Mouse (Mus musculus) embryonic facial prominence, embryonic 14.5 days (tissue): Measurements from ENCODE around the gene Elovl2. TPM values are rescaled to one million over a fixed set of nuclear protein-coding genes. Genes with fewer than 3 reads are reported as not detected.
A peak's percentile ranks its signal among the peaks of the same experiment; 100 is the strongest.
"Not testable (repeated sequence)": the region's sequence is repeated elsewhere in the genome, so short reads cannot be mapped to it uniquely, and the experiment has no call there.

Experiments
- ATAC-seq: fragments of 200-750 bp; cut with Nextera tagmentation; 2 replicates; pipeline ENCODE4 v1.8.0; 2017; ENCODE audit warnings: low read depth, moderate number of reproducible peaks, moderate TSS enrichment
- DNase-seq: peaks from one replicate; pipeline ENCODE4 v3.0.0-alpha.2; 2015; ENCODE audit warnings: low spot score
- H3K27ac ChIP-seq: fragments of 300-500 bp; sonication (generic); replicated peaks from 2 replicates; pipeline ENCODE4 v1.5.1; 2014; ENCODE audit warnings: low read depth, mild to moderate bottlenecking, low read length, moderate library complexity
- H3K27me3 ChIP-seq: fragments of 300-500 bp; sonication (generic); replicated peaks from 2 replicates; pipeline ENCODE4 v1.6.1; 2014; ENCODE audit warnings: low read length; ENCODE audit not compliant: control insufficient read depth, insufficient read depth
- H3K36me3 ChIP-seq: fragments of 300-500 bp; sonication (generic); 2 replicates; pipeline ENCODE4 v1.6.1; 2014; ENCODE audit warnings: low read length, mixed read lengths; ENCODE audit not compliant: control insufficient read depth, insufficient read depth
- H3K4me1 ChIP-seq: fragments of 300-500 bp; sonication (generic); 2 replicates; pipeline ENCODE4 v1.6.1; 2014; ENCODE audit warnings: antibody characterized with exemption, low read length; ENCODE audit not compliant: control insufficient read depth, insufficient read depth
- H3K4me2 ChIP-seq: fragments of 300-500 bp; sonication (generic); 2 replicates; pipeline ENCODE4 v1.6.1; 2014; ENCODE audit warnings: low read depth, mild to moderate bottlenecking, low read length, moderate library complexity, mixed read lengths
- H3K4me3 ChIP-seq: fragments of 300-500 bp; sonication (generic); 2 replicates; pipeline ENCODE4 v1.5.1; 2014; ENCODE audit warnings: low read depth, mild to moderate bottlenecking, low read length
- H3K9ac ChIP-seq: fragments of 300-500 bp; sonication (generic); 2 replicates; pipeline ENCODE4 v1.6.1; 2014; ENCODE audit warnings: low read depth, mild to moderate bottlenecking, low read length, moderate library complexity, mixed read lengths
- H3K9me3 ChIP-seq: fragments of 300-500 bp; sonication (generic); 2 replicates; pipeline ENCODE4 v1.6.1; 2016; ENCODE audit warnings: low read length; ENCODE audit not compliant: control insufficient read depth
- WGBS: fragments of 180-500 bp; shearing (Covaris S2); extraction: QIAGEN DNeasy Blood & Tissue Kit; methylation state at CpG from one replicate; pipeline ENCODE4 v1.1.7; 2014; 5-methylcytosine and 5-hydroxymethylcytosine counted together
- polyA plus RNA-seq: library from polyadenylated mRNA; unstranded; fragments of >200 nt; fragmentation: Nextera tagmentation; extraction: Ambion mirVana; gene quantifications from 2 replicates; pipeline ENCODE4 v1.2.1, GENCODE M21; 2014

Elovl2 gene
- 2.8 and 4.0 TPM in 2 replicates for polyA plus RNA-seq

DNA sequence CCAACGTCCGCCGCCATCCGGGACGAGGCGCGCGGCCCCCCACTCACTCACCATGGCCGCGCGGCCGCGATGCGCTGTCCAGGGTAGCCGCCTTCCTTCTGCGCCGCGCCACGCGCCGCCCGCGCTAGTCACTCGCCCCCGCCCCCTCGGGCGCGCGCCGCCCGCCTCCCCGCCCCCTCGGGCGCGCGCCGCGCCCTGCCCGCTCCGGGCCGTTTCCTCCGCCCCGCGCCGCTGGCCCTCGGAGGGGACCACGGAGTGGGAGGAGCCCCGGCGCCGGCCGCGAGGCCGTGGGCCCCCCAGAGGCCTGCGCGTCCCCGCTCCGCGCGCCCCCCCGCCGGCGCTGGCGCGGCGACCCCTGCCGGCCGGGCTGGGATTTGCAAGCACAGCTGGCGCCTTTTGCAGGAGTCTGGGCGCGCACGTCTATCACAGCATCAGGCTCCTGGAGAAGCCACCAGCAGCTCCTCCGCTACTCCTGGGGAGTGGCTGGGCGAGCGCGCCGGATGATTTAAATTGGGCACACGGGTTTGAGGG lies at the start of gene Elovl2:
Elovl2 (minus strand) TSS at position 102 of the 531 bp plus-strand sequence.
- Histone ChIP-seq H3K27me3 (0 out of 2 replicates have a peak, but pooled peaks cover 3% of the 10 kb centered on the region), H3K27ac (0 out of 2 replicates have a peak within 1 kb of the TSS, but pooled peaks have one; percentile 15), H3K9ac (peak within 1 kb of the TSS; percentile 61), H3K36me3 (no peaks in the 10 kb centered on the region), H3K4me2 (peak within 1 kb of the TSS; percentile 65), H3K9me3 (peaks cover 18% of the 10 kb centered on the region), H3K4me1 (no peaks in the 10 kb centered on the region; the same call in 1 of the 2 replicates), H3K4me3 (peak within 1 kb of the TSS; percentile 61)
- DNase-seq (peak; percentile 86), ATAC-seq (peak; percentile 95)
- 2% methylated on average over 10 of the region's 77 CpGs for WGBS

DNA sequence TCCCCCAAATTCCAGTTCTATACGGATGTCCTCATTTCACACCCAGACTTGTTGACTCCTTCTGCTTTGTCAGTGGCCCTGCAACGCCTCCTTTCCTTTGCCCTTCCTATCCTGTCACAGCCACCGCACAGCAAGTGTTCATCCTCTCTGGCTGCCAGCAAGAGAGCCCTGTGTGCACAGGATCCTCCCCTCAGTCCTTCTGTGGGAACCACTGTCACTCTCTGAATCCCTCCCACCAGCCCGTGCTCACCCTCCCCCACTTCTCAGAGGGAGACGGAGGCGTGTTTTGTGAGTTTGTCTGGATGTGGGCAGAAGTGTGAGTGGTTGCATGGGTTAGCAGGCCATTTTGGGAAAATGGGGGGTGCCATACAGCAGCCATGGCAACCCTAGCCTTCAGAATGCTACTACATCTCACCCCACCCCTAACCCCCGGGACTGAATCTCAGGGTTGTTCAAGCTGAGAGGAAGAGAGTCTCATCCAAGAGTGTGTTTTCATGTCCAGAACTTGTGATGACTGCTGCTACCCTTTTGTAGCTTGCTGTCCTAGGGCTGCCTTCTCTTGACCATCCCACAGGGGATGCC lies 47.7 kb upstream of the Elovl2 start:
- H3K9me3 ChIP-seq = peaks cover 7% of the 10 kb centered on the region
- ATAC-seq (no peak; the same call in 1 of the 2 replicates), DNase-seq (no peak)
- no peaks in the 10 kb centered on the region for H3K4me1 ChIP-seq
- no peak overlapping the region for H3K4me3 ChIP-seq
- H3K36me3 ChIP-seq = peaks cover 7% of the 10 kb centered on the region; the same call in 1 of the 2 replicates
- no peak overlapping the region for H3K9ac ChIP-seq
- no peaks in the 10 kb centered on the region for H3K27me3 ChIP-seq
- H3K4me2 ChIP-seq = no peak overlapping the region
- H3K27ac ChIP-seq = no peak overlapping the region
- 40% methylated on average over 7 of the region's 7 CpGs for WGBS

DNA sequence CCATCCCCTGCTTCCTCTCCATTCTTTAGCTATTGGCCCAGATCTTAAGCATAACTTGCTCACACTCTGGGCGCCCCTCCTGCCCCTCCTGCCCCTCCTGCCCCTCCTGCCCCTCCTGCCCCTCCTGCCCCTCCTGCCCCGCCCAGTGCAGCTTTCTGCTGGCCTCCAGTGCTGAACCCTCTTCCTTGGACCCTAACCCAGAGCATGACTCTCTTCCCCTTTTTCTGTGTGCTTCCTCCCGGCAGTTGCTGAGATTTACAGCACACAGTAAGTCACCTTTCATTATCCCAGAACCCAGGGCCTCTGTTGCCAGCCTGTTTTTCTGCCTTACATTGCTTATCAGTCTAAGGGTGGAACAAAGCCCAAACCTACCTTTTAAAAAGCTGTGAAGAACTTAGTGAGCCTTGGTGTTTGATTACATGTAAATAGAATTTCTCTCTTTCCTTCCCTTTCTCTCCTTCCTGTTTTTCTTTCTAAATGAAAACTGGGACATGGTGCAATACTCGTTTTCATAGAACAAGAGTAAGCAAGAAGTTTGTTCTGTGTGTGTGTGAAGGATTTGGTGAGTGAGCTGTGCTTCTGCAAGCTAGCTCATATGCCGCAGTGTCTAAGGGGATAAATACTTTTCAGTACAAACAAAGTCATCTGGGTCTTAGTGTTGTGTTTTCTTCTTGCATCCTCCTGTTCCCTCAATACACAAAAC lies 43.2 kb upstream of the Elovl2 start:
- 84% methylated on average over 5 of the region's 5 CpGs for WGBS
- ATAC-seq = no peak
- H3K27me3 ChIP-seq = no peaks in the 10 kb centered on the region
- peaks cover 7% of the 10 kb centered on the region for H3K9me3 ChIP-seq
- no peak overlapping the region for H3K4me2 ChIP-seq
- H3K36me3 ChIP-seq = peaks cover 6% of the 10 kb centered on the region; the same call in 1 of the 2 replicates
- no peak overlapping the region for H3K27ac ChIP-seq
- no peak overlapping the region for H3K9ac ChIP-seq
- H3K4me1 ChIP-seq = no peaks in the 10 kb centered on the region
- no peak for DNase-seq
- H3K4me3 ChIP-seq = no peak overlapping the region

DNA sequence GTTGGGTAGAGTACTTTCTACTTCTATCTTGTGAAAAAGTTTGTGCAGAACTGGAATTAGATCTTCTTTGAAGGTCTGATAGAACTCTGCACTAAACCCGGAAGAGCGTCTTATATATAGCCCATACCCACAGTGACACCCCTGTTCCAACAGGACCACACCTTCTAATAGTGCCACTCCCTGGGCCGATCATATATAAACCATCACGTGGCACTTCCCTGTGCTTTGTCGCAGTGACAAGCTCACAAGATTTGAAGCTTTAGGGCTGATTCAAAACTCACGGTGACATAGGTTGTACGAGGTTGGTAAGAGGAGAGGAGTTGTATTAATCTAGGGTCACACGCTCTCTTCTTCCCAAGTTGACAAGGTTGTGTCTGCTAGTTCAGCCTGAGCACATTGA lies 41.4 kb upstream of the Elovl2 start:
- not testable (repeated sequence) for H3K9ac ChIP-seq, H3K36me3 ChIP-seq, H3K4me2 ChIP-seq, H3K4me3 ChIP-seq, H3K4me1 ChIP-seq, H3K27me3 ChIP-seq, H3K27ac ChIP-seq, ATAC-seq, H3K9me3 ChIP-seq, DNase-seq
- 93% methylated on average over 8 of the region's 8 CpGs for WGBS

DNA sequence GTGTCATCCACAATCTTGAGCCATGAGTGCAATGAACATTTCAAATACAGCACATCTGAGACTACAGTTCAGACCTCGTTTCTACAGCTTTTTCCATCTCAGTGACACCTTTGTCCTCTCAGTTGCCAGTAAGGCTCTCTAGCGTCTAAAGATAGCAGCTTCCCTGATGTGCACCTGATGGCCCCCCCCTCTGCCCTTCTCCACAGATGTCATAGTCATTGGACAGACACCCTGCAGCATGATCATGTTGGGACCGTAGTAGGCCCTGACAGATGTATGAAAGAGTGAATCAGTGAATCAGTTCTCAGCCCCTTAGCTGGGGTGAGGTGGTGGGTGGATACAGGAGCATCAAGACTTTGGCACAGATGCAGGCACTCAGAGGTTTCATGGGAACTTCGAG lies 37.6 kb upstream of the Elovl2 start:
- Histone ChIP-seq H3K4me2 (no peak overlapping the region), H3K4me1 (no peaks in the 10 kb centered on the region), H3K9ac (no peak overlapping the region), H3K27me3 (no peaks in the 10 kb centered on the region), H3K9me3 (no peaks in the 10 kb centered on the region), H3K4me3 (no peak overlapping the region), H3K27ac (no peak overlapping the region), H3K36me3 (no peaks in the 10 kb centered on the region; the same call in 1 of the 2 replicates)
- DNase-seq = no peak
- ATAC-seq = no peak
- WGBS = 88% methylated on average over 4 of the region's 4 CpGs

DNA sequence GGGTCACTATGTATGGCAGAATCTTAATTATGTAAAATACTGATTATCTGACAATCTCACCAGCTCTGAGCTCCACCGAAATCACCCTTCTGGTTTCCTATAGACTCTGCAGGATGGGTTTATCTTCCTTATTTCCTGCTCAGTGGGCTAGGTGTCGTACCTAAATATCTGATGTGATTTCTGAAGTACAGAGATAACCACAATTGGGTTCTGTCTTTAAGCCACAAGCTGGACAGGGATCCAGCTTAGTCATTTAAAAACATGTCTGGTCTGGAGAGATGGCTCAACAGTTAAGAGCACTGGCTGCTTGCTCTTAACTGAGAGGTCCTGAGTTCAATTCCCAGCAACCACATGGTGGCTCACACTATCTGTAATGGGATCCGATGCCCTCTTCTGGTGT lies 36.8 kb upstream of the Elovl2 start:
- Histone ChIP-seq H3K9me3 (no peaks in the 10 kb centered on the region), H3K4me1 (no peaks in the 10 kb centered on the region), H3K27ac (no peak overlapping the region), H3K4me2 (no peak overlapping the region), H3K9ac (no peak overlapping the region), H3K27me3 (no peaks in the 10 kb centered on the region), H3K36me3 (no peaks in the 10 kb centered on the region; the same call in 1 of the 2 replicates), H3K4me3 (no peak overlapping the region)
- DNase-seq = no peak
- ATAC-seq = no peak
- WGBS = 94% methylated on average over 3 of the region's 3 CpGs

DNA sequence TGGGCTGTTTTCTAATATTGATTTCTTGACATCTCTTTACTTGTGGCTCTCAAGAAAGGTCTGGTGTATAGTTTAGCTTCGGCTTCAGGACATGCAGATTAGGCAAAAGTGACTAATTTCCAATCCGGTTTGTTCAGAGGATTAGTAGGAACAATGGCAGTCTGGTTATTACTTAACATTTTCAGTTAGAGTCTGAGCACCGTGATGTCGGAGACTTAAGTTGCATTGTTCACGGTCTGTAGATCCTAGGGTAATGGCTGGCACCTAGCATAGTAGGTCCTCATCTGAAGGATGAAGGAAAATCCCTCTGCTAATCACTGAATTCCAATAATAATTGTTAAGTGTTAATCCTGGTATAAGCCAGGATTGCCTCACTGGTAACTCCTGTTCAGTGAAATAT lies 35.9 kb upstream of the Elovl2 start:
- no peak overlapping the region for H3K4me3 ChIP-seq
- DNase-seq (no peak), ATAC-seq (no peak)
- H3K27ac ChIP-seq = no peak overlapping the region
- 90% methylated on average over 5 of the region's 5 CpGs for WGBS
- H3K9ac ChIP-seq = no peak overlapping the region
- no peaks in the 10 kb centered on the region for H3K4me1 ChIP-seq
- H3K4me2 ChIP-seq = no peak overlapping the region
- H3K27me3 ChIP-seq = no peaks in the 10 kb centered on the region
- H3K36me3 ChIP-seq = no peaks in the 10 kb centered on the region; the same call in 1 of the 2 replicates
- no peaks in the 10 kb centered on the region for H3K9me3 ChIP-seq

DNA sequence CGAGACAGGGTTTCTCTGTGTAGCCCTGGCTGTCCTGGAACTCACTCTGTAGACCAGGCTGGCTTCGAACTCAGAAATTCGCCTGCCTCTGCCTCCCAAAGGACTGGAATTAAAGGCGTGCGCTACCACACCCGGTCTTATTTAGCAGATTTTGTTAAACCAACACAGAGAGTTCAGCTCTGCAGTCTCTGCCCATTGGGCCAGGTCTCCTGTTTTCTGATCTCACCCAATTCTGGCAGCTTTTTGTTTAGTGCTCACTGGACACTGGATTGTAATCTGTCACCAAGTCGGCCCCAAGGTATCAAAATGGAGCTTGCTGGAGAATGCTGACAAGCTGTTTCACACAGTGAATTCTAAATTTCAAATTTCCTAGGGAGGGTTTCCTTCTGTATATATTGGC lies 32.5 kb upstream of the Elovl2 start:
- Histone ChIP-seq H3K4me3 (no peak overlapping the region), H3K4me1 (no peaks in the 10 kb centered on the region), H3K9ac (no peak overlapping the region), H3K4me2 (no peak overlapping the region), H3K27ac (no peak overlapping the region), H3K9me3 (no peaks in the 10 kb centered on the region), H3K27me3 (no peaks in the 10 kb centered on the region), H3K36me3 (no peaks in the 10 kb centered on the region; the same call in 1 of the 2 replicates)
- ATAC-seq = no peak
- WGBS = 88% methylated on average over 7 of the region's 7 CpGs
- DNase-seq = no peak
